Mouse (Mus musculus) bone marrow, adult 2 months (tissue): Measurements from ENCODE around the gene Pcif1.

Source experiments
- CTCF ChIP-seq: fragments of 200-500 bp; IDR thresholded peaks from 2 replicates; pipeline ENCODE4 v1.5.1; 2011; ENCODE audit warnings: low read length, control low read depth; ENCODE audit not compliant: control insufficient read depth, insufficient read depth
- POLR2A ChIP-seq: fragments of 200-500 bp; IDR thresholded peaks from 2 replicates; pipeline ENCODE4 v1.6.1; 2011; ENCODE audit warnings: low read depth, mild to moderate bottlenecking, control low read depth, low read length, borderline replicate concordance; ENCODE audit not compliant: control insufficient read depth

DNA sequence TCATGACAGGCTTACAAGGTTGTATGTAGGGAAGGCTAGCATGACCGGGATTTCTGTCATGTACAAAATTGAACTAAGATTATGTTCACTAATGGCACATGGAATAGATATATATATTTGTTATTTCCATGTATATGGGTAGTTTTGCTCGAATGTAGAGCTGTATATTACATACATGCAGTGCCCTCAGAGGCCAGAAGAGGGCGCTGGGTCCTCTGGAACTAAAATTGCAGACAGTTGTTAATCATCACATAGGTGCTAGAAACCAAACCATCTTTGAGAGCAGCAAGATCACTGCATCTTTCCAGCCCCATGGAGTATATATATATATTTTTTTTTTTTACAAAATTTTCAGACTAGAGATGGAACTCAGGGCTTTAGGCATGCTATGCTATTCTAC lies 33.3 kb upstream of the Pcif1 start:
- peak; percentile 36; the same call in 1 of the 2 replicates for TF ChIP-seq CTCF
- no peak for TF ChIP-seq POLR2A
